Mouse (Mus musculus): Measurements from ENCODE around the gene Ap1m2.

GRCm38 (mm10) chr9:21264272-21264999 lies 47.7 kb downstream of the Ap1m2 start:
- no peak for TF ChIP-seq CTCF (IDR thresholded peaks at IDR 0.05; ENCODE audit: borderline replicate concordance, extremely low read depth, insufficient read depth, insufficient read length)
- TF ChIP-seq POLR2A (IDR thresholded peaks at IDR 0.05; ENCODE audit: borderline replicate concordance, extremely low read depth, insufficient read depth, insufficient read length, poor library complexity, severe bottlenecking) = no peak

All from brain, embryonic 14.5 days (tissue).